Mouse (Mus musculus): ENCODE measurements at regions not wholly inside any gene's neighbourhood (a gene's known extent, or its start where the extent isn't known, plus 50 kb on each side); places are given as distances from the start of the nearest gene placed in this dataset.

DNA sequence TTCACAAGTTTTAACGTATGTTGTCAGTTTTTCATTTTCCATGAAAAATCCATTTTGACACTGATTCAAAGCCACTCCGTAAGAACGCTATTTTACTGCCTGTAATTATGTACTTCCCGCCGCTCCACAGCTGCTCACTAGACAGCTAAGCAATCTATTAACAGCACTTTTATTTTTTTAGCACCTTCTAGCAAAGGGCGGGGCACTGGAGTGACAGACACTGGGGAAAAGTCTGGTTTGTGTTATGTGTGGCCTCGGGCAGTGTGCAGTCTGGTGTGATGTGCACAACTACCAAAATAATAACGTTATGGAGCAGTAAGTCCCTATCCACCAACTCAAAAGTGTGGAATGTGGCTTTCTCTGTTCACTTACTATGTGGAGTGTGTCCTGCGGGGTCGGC is 223.0 kb downstream of the Lrig3 start:
- Histone ChIP-seq H3K4me2 (no peak overlapping the region), H3K27me3 (ENCODE audit: control insufficient read depth, insufficient read depth, low read length) (no peaks in the 10 kb centered on the region), H3K4me3 (ENCODE audit: low read depth, low read length) (no peak overlapping the region), H3K9ac (ENCODE audit: low read length) (no peak overlapping the region), H3K4me1 (ENCODE audit: control insufficient read depth, insufficient read depth, low read length) (no peaks in the 10 kb centered on the region), H3K27ac (ENCODE audit: low read depth, low read length) (no peak overlapping the region), H3K9me3 (ENCODE audit: control insufficient read depth, low read length) (no peaks in the 10 kb centered on the region), H3K36me3 (ENCODE audit: control insufficient read depth, insufficient read depth, low read length) (no peaks in the 10 kb centered on the region)
- DNase-seq (ENCODE audit: low spot score, missing footprints), result no peak
- WGBS, result 87% methylated on average over 10 of the region's 10 CpGs
- ATAC-seq (ENCODE audit: low FRiP score), result no peak
